Mouse (Mus musculus): Measurements from ENCODE around the gene Tjp2. TPM values are rescaled to one million over a fixed set of nuclear protein-coding genes. Genes with fewer than 3 reads are reported as not detected.

Tjp2 gene
- polyA plus RNA-seq, 1 experiment, result 0.12 TPM

- H3K4me3 ChIP-seq (replicated peaks), result no peak overlapping the region
- no peak for TF ChIP-seq GATA1 (IDR thresholded peaks at IDR 0.05; ENCODE audit: low read length)
- TF ChIP-seq TAL1 (IDR thresholded peaks at IDR 0.05; ENCODE audit: low read length), result no peak
These were observed 101.1 kb downstream of the Tjp2 start for GRCm38 (mm10) chr19:24123534-24124290.

GRCm38 (mm10) chr19:24123087-24123486 lies 101.7 kb downstream of the Tjp2 start:
- Histone ChIP-seq H3K4me1 (ENCODE audit: control insufficient read depth) (no peaks in the 10 kb centered on the region), H3K36me3 (ENCODE audit: control insufficient read depth) (no peaks in the 10 kb centered on the region; the same call in 1 of the 2 replicates), H3K9me3 (ENCODE audit: control insufficient read depth, low read length) (no peaks in the 10 kb centered on the region), H3K27me3 (ENCODE audit: control insufficient read depth) (no peaks in the 10 kb centered on the region), H3K4me3 (replicated peaks) (no peak overlapping the region)
- TF ChIP-seq GATA1 (IDR thresholded peaks at IDR 0.05; ENCODE audit: low read length) (no peak), TAL1 (IDR thresholded peaks at IDR 0.05; ENCODE audit: low read length) (no peak)

More at GRCm38 (mm10) chr19:24123534-24124290, 101.1 kb downstream of the Tjp2 start:
- Histone ChIP-seq H3K36me3 (ENCODE audit: control insufficient read depth) (no peaks in the 10 kb centered on the region; the same call in 1 of the 2 replicates), H3K4me1 (ENCODE audit: control insufficient read depth) (no peaks in the 10 kb centered on the region), H3K27me3 (ENCODE audit: control insufficient read depth) (no peaks in the 10 kb centered on the region), H3K9me3 (ENCODE audit: control insufficient read depth, low read length) (no peaks in the 10 kb centered on the region)

- Histone ChIP-seq H3K4me3 (replicated peaks) (no peak overlapping the region), H3K36me3 (ENCODE audit: control insufficient read depth) (no peaks in the 10 kb centered on the region; the same call in 1 of the 2 replicates), H3K9me3 (ENCODE audit: control insufficient read depth, low read length) (no peaks in the 10 kb centered on the region), H3K4me1 (ENCODE audit: control insufficient read depth) (no peaks in the 10 kb centered on the region), H3K27me3 (ENCODE audit: control insufficient read depth) (no peaks in the 10 kb centered on the region)
- TF ChIP-seq TAL1 (IDR thresholded peaks at IDR 0.05; ENCODE audit: low read length) (no peak), GATA1 (IDR thresholded peaks at IDR 0.05; ENCODE audit: low read length) (no peak)
These were observed 102.2 kb downstream of the Tjp2 start for GRCm38 (mm10) chr19:24122647-24123046.

- no peaks in the 10 kb centered on the region for H3K9me3 ChIP-seq (ENCODE audit: control insufficient read depth, low read length)
- H3K4me3 ChIP-seq (replicated peaks), result no peak overlapping the region
- no peaks in the 10 kb centered on the region for H3K27me3 ChIP-seq (ENCODE audit: control insufficient read depth)
- no peaks in the 10 kb centered on the region for H3K4me1 ChIP-seq (ENCODE audit: control insufficient read depth)
- H3K36me3 ChIP-seq (ENCODE audit: control insufficient read depth), result no peaks in the 10 kb centered on the region; the same call in 1 of the 2 replicates
- TF ChIP-seq GATA1 (IDR thresholded peaks at IDR 0.05; ENCODE audit: low read length), result no peak
- no peak for TF ChIP-seq TAL1 (IDR thresholded peaks at IDR 0.05; ENCODE audit: low read length)
These were observed 104.0 kb downstream of the Tjp2 start for GRCm38 (mm10) chr19:24120811-24121210.

GRCm38 (mm10) chr19:24118775-24119174 lies 106.1 kb downstream of the Tjp2 start:
- Histone ChIP-seq H3K36me3 (ENCODE audit: control insufficient read depth) (no peaks in the 10 kb centered on the region; the same call in 1 of the 2 replicates), H3K4me1 (ENCODE audit: control insufficient read depth) (no peaks in the 10 kb centered on the region), H3K9me3 (ENCODE audit: control insufficient read depth, low read length) (no peaks in the 10 kb centered on the region), H3K27me3 (ENCODE audit: control insufficient read depth) (no peaks in the 10 kb centered on the region), H3K4me3 (replicated peaks) (no peak overlapping the region)
- TF ChIP-seq TAL1 (IDR thresholded peaks at IDR 0.05; ENCODE audit: low read length) (no peak), GATA1 (IDR thresholded peaks at IDR 0.05; ENCODE audit: low read length) (no peak)

GRCm38 (mm10) chr19:24111581-24111980 lies 113.2 kb downstream of the Tjp2 start:
- Histone ChIP-seq H3K27me3 (ENCODE audit: control insufficient read depth) (no peaks in the 10 kb centered on the region), H3K36me3 (ENCODE audit: control insufficient read depth) (peaks cover 16% of the 10 kb centered on the region; the same call in 1 of the 2 replicates), H3K4me3 (replicated peaks) (no peak overlapping the region), H3K4me1 (ENCODE audit: control insufficient read depth) (no peaks in the 10 kb centered on the region), H3K9me3 (ENCODE audit: control insufficient read depth, low read length) (peaks cover 5% of the 10 kb centered on the region; the same call in 1 of the 2 replicates)
- TF ChIP-seq GATA1 (IDR thresholded peaks at IDR 0.05; ENCODE audit: low read length) (no peak), TAL1 (IDR thresholded peaks at IDR 0.05; ENCODE audit: low read length) (no peak)

- Histone ChIP-seq H3K4me1 (ENCODE audit: control insufficient read depth) (no peaks in the 10 kb centered on the region), H3K4me3 (replicated peaks) (no peak overlapping the region), H3K36me3 (ENCODE audit: control insufficient read depth) (peaks cover 16% of the 10 kb centered on the region; the same call in 1 of the 2 replicates), H3K9me3 (ENCODE audit: control insufficient read depth, low read length) (peaks cover 5% of the 10 kb centered on the region; the same call in 1 of the 2 replicates), H3K27me3 (ENCODE audit: control insufficient read depth) (no peaks in the 10 kb centered on the region)
- TF ChIP-seq TAL1 (IDR thresholded peaks at IDR 0.05; ENCODE audit: low read length) (no peak), GATA1 (IDR thresholded peaks at IDR 0.05; ENCODE audit: low read length) (no peak)
These were observed 117.1 kb downstream of the Tjp2 start for GRCm38 (mm10) chr19:24107707-24108106.

GRCm38 (mm10) chr19:24103802-24104201 lies 121.0 kb downstream of the Tjp2 start:
- H3K4me1 ChIP-seq (ENCODE audit: control insufficient read depth), result no peaks in the 10 kb centered on the region
- no peaks in the 10 kb centered on the region for H3K9me3 ChIP-seq (ENCODE audit: control insufficient read depth, low read length)
- no peak for TF ChIP-seq GATA1 (IDR thresholded peaks at IDR 0.05; ENCODE audit: low read length)
- no peak for TF ChIP-seq TAL1 (IDR thresholded peaks at IDR 0.05; ENCODE audit: low read length)
- H3K4me3 ChIP-seq (replicated peaks), result no peak overlapping the region
- no peaks in the 10 kb centered on the region for H3K27me3 ChIP-seq (ENCODE audit: control insufficient read depth)
- peaks cover 5% of the 10 kb centered on the region; the same call in 1 of the 2 replicates for H3K36me3 ChIP-seq (ENCODE audit: control insufficient read depth)

GRCm38 (mm10) chr19:24102562-24103126 lies 122.2 kb downstream of the Tjp2 start:
- TF ChIP-seq GATA1 (IDR thresholded peaks at IDR 0.05; ENCODE audit: low read length), result no peak
- no peak for TF ChIP-seq TAL1 (IDR thresholded peaks at IDR 0.05; ENCODE audit: low read length)
- no peaks in the 10 kb centered on the region for H3K9me3 ChIP-seq (ENCODE audit: control insufficient read depth, low read length)
- no peaks in the 10 kb centered on the region for H3K27me3 ChIP-seq (ENCODE audit: control insufficient read depth)
- H3K4me1 ChIP-seq (ENCODE audit: control insufficient read depth), result no peaks in the 10 kb centered on the region
- H3K4me3 ChIP-seq (replicated peaks), result no peak overlapping the region
- H3K36me3 ChIP-seq (ENCODE audit: control insufficient read depth), result peaks cover 4% of the 10 kb centered on the region; the same call in 1 of the 2 replicates
